ENCODE assay signal across 8 mouse cellular contexts in genomic region chr3:65527691-65528601, GRCm38 (mm10). TPM values are rescaled to one million over a fixed set of nuclear protein-coding genes. Genes with fewer than 3 reads are reported as not detected.
DNase-seq lines count a peak whose midpoint lies in the region; ATAC-seq lines count a peak whose summit lies in the region.

Gene Tiparp (plus strand): TSS chr3:65528410.

- peak within 1 kb of the TSS; percentile 86 for H3K27ac ChIP-seq in brown adipose tissue, adult 24 weeks (replicated peaks; ENCODE audit: low read depth, low read length)
- H3K27ac ChIP-seq in heart, embryonic 13.5 days (replicated peaks): peak within 1 kb of the TSS; percentile 98
- peak within 1 kb of the TSS; percentile 87 for H3K27ac ChIP-seq in liver, embryonic 12.5 days
- peak within 1 kb of the TSS; percentile 98 for H3K27ac ChIP-seq in stomach, embryonic 15.5 days

- peak within 1 kb of the TSS; percentile 82 for H3K4me2 ChIP-seq in heart, embryonic 13.5 days
- H3K4me2 ChIP-seq in liver, embryonic 12.5 days: peak within 1 kb of the TSS; percentile 100
- H3K4me2 ChIP-seq in stomach, embryonic 15.5 days: peak within 1 kb of the TSS; percentile 70

- peak within 1 kb of the TSS; percentile 95 for H3K4me3 ChIP-seq in brown adipose tissue, adult 24 weeks (ENCODE audit: insufficient read depth, low read depth, low read length)
- peak within 1 kb of the TSS; percentile 99 for H3K4me3 ChIP-seq in heart, embryonic 13.5 days
- H3K4me3 ChIP-seq in liver, embryonic 12.5 days: peak within 1 kb of the TSS; percentile 79
- H3K4me3 ChIP-seq in stomach, embryonic 15.5 days (replicated peaks): peak within 1 kb of the TSS; percentile 94

- H3K4me1 ChIP-seq in brown adipose tissue, adult 24 weeks (ENCODE audit: control insufficient read depth, insufficient read depth, insufficient read length, low read length): peaks cover 4% of the 10 kb centered on the region
- peaks cover 13% of the 10 kb centered on the region for H3K4me1 ChIP-seq in heart, embryonic 13.5 days
- peaks cover 20% of the 10 kb centered on the region for H3K4me1 ChIP-seq in liver, embryonic 12.5 days
- no peaks in the 10 kb centered on the region for H3K4me1 ChIP-seq in stomach, embryonic 15.5 days

- no peaks in the 10 kb centered on the region for H3K9me3 ChIP-seq in heart, embryonic 13.5 days
- no peaks in the 10 kb centered on the region for H3K9me3 ChIP-seq in liver, embryonic 12.5 days (replicated peaks)
- no peaks in the 10 kb centered on the region for H3K9me3 ChIP-seq in stomach, embryonic 15.5 days

- DNase-seq in CD4-positive, CD25-positive, alpha-beta regulatory T cell, adult 2 months (ENCODE audit: low read depth, low spot score): peak; percentile 95
- DNase-seq in fat pad, adult 2 months (ENCODE audit: extremely low read depth, low read depth, low spot score): peak; percentile 26
- peak; percentile 96 for DNase-seq in kidney, postnatal 10 days
- peak; percentile 83 to 89 for DNase-seq in natural killer cell, adult 2 months (ENCODE audit: low spot score in 2 of 2)

- peak within 1 kb of the TSS; percentile 97 for H3K9ac ChIP-seq in heart, embryonic 13.5 days
- H3K9ac ChIP-seq in liver, embryonic 12.5 days: peak within 1 kb of the TSS; percentile 84
- H3K9ac ChIP-seq in stomach, embryonic 15.5 days: peak within 1 kb of the TSS; percentile 84

- peaks cover 13% of the 10 kb centered on the region for H3K36me3 ChIP-seq in heart, embryonic 13.5 days
- peaks cover 12% of the 10 kb centered on the region for H3K36me3 ChIP-seq in liver, embryonic 12.5 days
- H3K36me3 ChIP-seq in stomach, embryonic 15.5 days: no peaks in the 10 kb centered on the region

- ATAC-seq in heart, embryonic 13.5 days (ENCODE audit: extremely low read depth, insufficient number of reproducible peaks, low FRiP score, low TSS enrichment): peak; percentile 92
- peak; percentile 93 for ATAC-seq in liver, embryonic 12.5 days
- ATAC-seq in stomach, embryonic 15.5 days (ENCODE audit: insufficient read depth, low FRiP score, low read depth): peak; percentile 93

- WGBS in heart, embryonic 13.5 days: under 1% methylated on average over 89 of the region's 109 CpGs
- under 1% methylated on average over 96 of the region's 109 CpGs for WGBS in liver, embryonic 12.5 days (ENCODE audit: insufficient replicate concordance)
- under 1% methylated on average over 101 of the region's 109 CpGs for WGBS in stomach, embryonic 15.5 days

- H3K27me3 ChIP-seq in heart, embryonic 13.5 days (replicated peaks): no peaks in the 10 kb centered on the region
- H3K27me3 ChIP-seq in liver, embryonic 12.5 days (replicated peaks): 0 out of 2 replicates have a peak, but pooled peaks cover 3% of the 10 kb centered on the region
- H3K27me3 ChIP-seq in stomach, embryonic 15.5 days (replicated peaks): no peaks in the 10 kb centered on the region

RNA-seq across cellular contexts. Expression of gene Tiparp, which starts in this region (rescaled TPM):
- polyA plus RNA-seq in brown adipose tissue, adult 24 weeks (2012; ENCODE audit: insufficient read depth, insufficient read length, missing spikeins): 33.6 and 36.1 TPM in 2 replicates
- 25.1 and 26.7 TPM in 2 replicates for polyA plus RNA-seq in heart, embryonic 13.5 days (2015; fragmentation: Nextera tagmentation; extraction: Ambion mirVana)
- polyA plus RNA-seq in liver, embryonic 12.5 days (2016; fragmentation: Nextera tagmentation; extraction: Ambion mirVana): 9.4 and 10.2 TPM in 2 replicates
- 35.5 and 38.8 TPM in 2 replicates for polyA plus RNA-seq in stomach, embryonic 15.5 days (2015; fragmentation: Nextera tagmentation; extraction: Ambion mirVana)

Comparison
In these comparisons a context has a peak if more than half of its experiments do, and no peak if none do; other contexts are left out.
1. Peak in every context shown above with its lines: DNase-seq, ATAC-seq, H3K4me3 ChIP-seq and H3K27ac ChIP-seq.
2. DNase-seq: peak in every context shown above with its lines; median percentile 96 in kidney, postnatal 10 days; 95 in CD4-positive, CD25-positive, alpha-beta regulatory T cell, adult 2 months; 86 in natural killer cell, adult 2 months; 26 in fat pad, adult 2 months.